Mouse (Mus musculus) kidney, adult 2 months (tissue): ENCODE results near the gene Tmem50b.

Source experiments
- CTCF ChIP-seq: fragments of 200-500 bp; conservative IDR thresholded peaks from 2 replicates; pipeline ENCODE4 v1.5.1; 2011; ENCODE audit warnings: low read depth, mild to moderate bottlenecking, control low read depth, low read length, moderate library complexity, mixed read lengths; ENCODE audit not compliant: insufficient read depth, insufficient read length
- POLR2A ChIP-seq: fragments of 200-500 bp; IDR thresholded peaks from one replicate; pipeline ENCODE4 v1.6.1; 2011; ENCODE audit warnings: low read depth, low read length, control low read depth

- no peak for TF ChIP-seq CTCF
- TF ChIP-seq POLR2A = no peak
Measured at GRCm38 (mm10) chr16:91545597-91546281, 51.9 kb downstream of the Tmem50b start.
